Mouse (Mus musculus) urinary bladder, postnatal 25 days (tissue): ENCODE results near the gene Eef2k.
"Not testable (repeated sequence)": the region's sequence is repeated elsewhere in the genome, so short reads cannot be mapped to it uniquely, and the experiment has no call there.

ENCODE experiments used
- DNase-seq: peaks from one replicate; pipeline ENCODE4 v3.0.0; 2022; ENCODE audit warnings: low spot score

The Eef2k gene

DNA sequence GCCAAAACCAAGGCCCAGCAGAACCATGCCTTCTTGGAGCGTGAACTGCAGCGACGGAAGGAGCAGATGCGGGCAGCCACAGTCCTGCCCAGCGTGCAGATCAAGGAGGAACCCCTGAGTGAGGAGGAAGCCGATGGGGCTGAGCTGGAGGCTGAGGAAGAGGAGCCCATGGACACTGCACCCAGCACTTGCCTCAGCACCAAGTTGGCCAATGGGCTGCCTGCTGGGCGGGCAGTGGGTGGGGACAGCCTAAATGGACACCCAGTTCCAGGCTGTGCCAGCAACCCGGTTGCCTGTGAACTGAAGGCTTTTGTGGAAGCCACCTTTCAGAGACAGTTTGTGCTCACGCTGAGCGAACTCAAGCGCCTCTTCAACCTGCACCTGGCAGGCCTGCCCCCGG lies 97.7 kb downstream of the Eef2k start:
- DNase-seq = no peak

DNA sequence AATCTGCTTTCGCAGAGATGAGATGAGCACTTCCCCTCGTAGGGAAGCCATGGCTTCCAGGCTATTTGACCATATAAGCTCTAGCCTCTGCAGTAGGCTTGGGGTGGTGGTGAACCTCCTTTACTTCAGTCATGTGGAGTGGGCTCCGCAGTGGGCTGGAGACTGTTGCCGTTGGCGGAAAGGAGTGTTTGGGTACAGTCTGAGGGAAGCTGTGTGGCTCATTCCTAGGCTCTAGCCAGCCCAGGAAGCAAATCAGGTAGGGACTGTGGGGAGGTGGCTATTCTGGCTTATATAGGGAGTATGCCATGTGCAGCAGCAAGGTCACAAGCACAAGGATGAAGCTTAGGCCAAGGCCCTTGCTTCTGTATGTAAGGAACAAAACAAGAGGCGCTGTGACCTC lies 98.6 kb downstream of the Eef2k start:
- no peak for DNase-seq

DNA sequence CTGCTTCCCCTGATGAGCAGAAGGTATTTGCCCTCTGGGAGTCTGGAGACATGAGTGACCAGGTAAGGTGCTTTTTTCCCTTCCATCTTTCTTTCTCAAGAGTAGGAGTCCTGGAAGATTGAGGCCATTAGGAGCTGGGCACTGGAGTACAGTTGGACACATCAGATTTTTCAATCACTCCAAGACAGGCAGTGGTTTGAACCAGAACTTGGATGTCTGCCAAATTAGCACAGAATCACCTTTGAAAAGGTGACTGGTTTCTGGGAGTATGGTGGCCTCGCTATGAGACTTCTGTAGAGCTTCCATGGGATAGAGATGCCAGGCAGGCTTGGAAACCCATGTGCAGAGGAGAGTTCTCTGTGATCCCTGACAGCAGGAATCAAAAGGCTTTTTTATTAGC lies 99.9 kb downstream of the Eef2k start:
- DNase-seq = no peak

DNA sequence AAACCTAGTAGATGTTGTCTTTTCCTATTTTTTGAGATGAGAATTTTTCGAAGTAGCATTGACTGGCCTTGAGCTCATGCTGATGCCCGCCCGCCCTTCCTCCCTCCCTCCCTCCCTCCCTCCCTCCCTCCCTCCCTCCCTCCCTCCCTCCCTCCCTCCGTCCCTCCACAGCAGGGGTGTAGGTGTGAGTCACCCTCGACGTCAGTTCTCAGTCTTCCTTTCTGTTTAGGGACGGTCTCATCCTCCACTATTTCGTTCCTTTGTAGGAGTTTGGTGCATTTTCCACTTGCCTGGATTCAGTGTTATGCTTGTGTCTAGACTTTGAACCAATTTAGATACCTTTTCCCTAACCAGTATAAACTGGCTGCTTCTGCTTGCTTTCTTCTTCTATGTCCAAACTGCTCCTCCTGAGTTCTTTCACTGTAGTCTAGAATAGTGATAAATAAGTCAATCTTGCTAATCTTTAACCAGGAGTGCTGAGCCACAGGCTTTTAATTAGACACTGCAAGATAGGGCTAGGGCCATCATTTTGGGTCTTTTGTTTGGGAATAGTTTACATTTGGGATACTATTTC lies 101.4 kb downstream of the Eef2k start:
- no peak for DNase-seq

DNA sequence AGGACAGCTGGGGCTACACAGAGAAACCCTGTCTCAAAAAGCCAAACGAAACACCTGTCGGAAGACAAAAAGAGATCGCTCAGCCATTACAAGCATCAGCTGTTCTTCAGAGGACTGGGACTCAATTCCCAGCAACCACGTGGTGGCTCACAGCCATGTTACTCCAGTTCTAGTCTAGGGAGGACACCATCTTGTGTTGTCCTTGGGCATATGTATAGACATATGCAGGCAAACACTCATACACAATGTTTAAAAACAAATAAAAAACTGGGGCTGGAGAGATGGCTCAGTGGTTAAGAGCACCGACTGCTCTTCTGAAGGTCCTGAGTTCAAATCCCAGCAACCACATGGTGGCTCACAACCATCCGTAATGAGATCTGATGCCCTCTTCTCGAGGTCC lies 111.0 kb downstream of the Eef2k start:
- DNase-seq = not testable (repeated sequence)
